Mouse (Mus musculus): ENCODE data around the gene Lrrc8b. TPM values are rescaled to one million over a fixed set of nuclear protein-coding genes. Genes with fewer than 3 reads are reported as not detected.

Gene Lrrc8b
- total RNA-seq (2023), result 1 to 10 TPM; 8.0 to 9.0 TPM

GRCm38 (mm10) chr5:105415198-105415791, at the start of gene Lrrc8b:
TSS of gene Lrrc8b (plus strand) at chr5:105415775.

GRCm38 (mm10) chr5:105519096-105519975, 103.8 kb downstream of the Lrrc8b start, which contains the start of gene Lrrc8c:
TSS of gene Lrrc8c (plus strand) at chr5:105519388.

Other genes starting within 250 kb of the Lrrc8b start
- not detected for gene Gbp10, start 176.2 kb upstream of the Lrrc8b start, total RNA-seq (2023)
- gene Gm43302, start 122.1 kb upstream of the Lrrc8b start, total RNA-seq (2023), result not detected
- gene Gbp6, start 122.1 kb upstream of the Lrrc8b start, total RNA-seq (2023), result under 1 TPM; 0.35 to 0.42 TPM
- gene Lrrc8c, start 103.6 kb downstream of the Lrrc8b start, total RNA-seq (2023), result 10 to 100 TPM; 36.9 to 42.6 TPM

Data from neutrophil, adult 83 days (primary cell).